Mouse (Mus musculus) T-helper 2 cell (primary cell): ENCODE data around the gene Tap1.

Experiments used
- in situ Hi-C: fragments of 300-600 bp; cut with MboI, MseI; formaldehyde crosslinking; loops from one replicate; pipeline ENCODE4 v1.15.1; 2025; ENCODE audit warnings: high pct_unique_total_duplicates

Gene Tap1

GRCm38 (mm10) chr17:34179019-34179418 is 8.3 kb upstream of the Tap1 start:
- in situ Hi-C loops: no loop called here

- in situ Hi-C loops: no loop called here
These were observed 7.2 kb upstream of the Tap1 start for GRCm38 (mm10) chr17:34179913-34180859.

GRCm38 (mm10) chr17:34183564-34184219 is 3.7 kb upstream of the Tap1 start:
- in situ Hi-C loops: no loop called here

- in situ Hi-C loops: no loop called here
These were observed 1.8 kb upstream of the Tap1 start for GRCm38 (mm10) chr17:34185526-34185925.

GRCm38 (mm10) chr17:34186885-34187260 is 480 bp upstream of the Tap1 start:
- in situ Hi-C loops: no loop called here

GRCm38 (mm10) chr17:34188010-34188409 is 657 bp downstream of the Tap1 start:
- in situ Hi-C loops: no loop called here

- in situ Hi-C loops: no loop called here
These were observed 1.6 kb downstream of the Tap1 start for GRCm38 (mm10) chr17:34188986-34189385.

- in situ Hi-C loops: loop anchor here (10.0 kb wide), 2 partner anchors 238 to 508 kb away; partner anchors contain the start of genes B3galt4, Hnrnpm, Rps18 and Vps52
These were observed 5.5 kb downstream of the Tap1 start for GRCm38 (mm10) chr17:34192852-34193251.

GRCm38 (mm10) chr17:34193468-34193867 is 6.1 kb downstream of the Tap1 start:
- in situ Hi-C loops: loop anchor here (10.0 kb wide), 2 partner anchors 239 to 509 kb away; partner anchors contain the start of genes B3galt4, Hnrnpm, Rps18 and Vps52

GRCm38 (mm10) chr17:34194723-34195122 is 7.4 kb downstream of the Tap1 start:
- in situ Hi-C loops: loop anchor here (10.0 kb wide), 2 partner anchors 240 to 510 kb away; partner anchors contain the start of genes B3galt4, Hnrnpm, Rps18 and Vps52

GRCm38 (mm10) chr17:34196491-34196890 is 9.1 kb downstream of the Tap1 start:
- in situ Hi-C loops: loop anchor here (10.0 kb wide), 2 partner anchors 242 to 512 kb away; partner anchors contain the start of genes B3galt4, Hnrnpm, Rps18 and Vps52

GRCm38 (mm10) chr17:34196941-34197894 is 9.9 kb downstream of the Tap1 start, which contains the start of gene Psmb8:
Gene Psmb8, plus strand, starts transcription at chr17:34197721.
- in situ Hi-C loops: loop anchor here (10.0 kb wide), 2 partner anchors 242 to 512 kb away; partner anchors contain the start of genes B3galt4, Hnrnpm, Rps18 and Vps52

GRCm38 (mm10) chr17:34197904-34198520 is 10.7 kb downstream of the Tap1 start:
- in situ Hi-C loops: loop anchor here (10.0 kb wide), 2 partner anchors 243 to 513 kb away; partner anchors contain the start of genes B3galt4, Hnrnpm, Rps18 and Vps52

- in situ Hi-C loops: loop anchor here (10.0 kb wide), 2 partner anchors 244 to 514 kb away; partner anchors contain the start of genes B3galt4, Hnrnpm, Rps18 and Vps52
These were observed 11.2 kb downstream of the Tap1 start for GRCm38 (mm10) chr17:34198521-34198912.

- in situ Hi-C loops: loop anchor here (10.0 kb wide), 2 partner anchors 244 to 514 kb away; partner anchors contain the start of genes B3galt4, Hnrnpm, Rps18 and Vps52
These were observed 11.8 kb downstream of the Tap1 start for GRCm38 (mm10) chr17:34199050-34199619.

GRCm38 (mm10) chr17:34200047-34200446 is 12.7 kb downstream of the Tap1 start:
- in situ Hi-C loops: no loop called here

- in situ Hi-C loops: no loop called here
These were observed 13.6 kb downstream of the Tap1 start for GRCm38 (mm10) chr17:34200772-34201505.

- in situ Hi-C loops: no loop called here
These were observed 14.2 kb downstream of the Tap1 start for GRCm38 (mm10) chr17:34201506-34202055.
